Mouse (Mus musculus) midbrain, embryonic 14.5 days (tissue): ENCODE measurements around the gene Adgrd1. TPM values are rescaled to one million over a fixed set of nuclear protein-coding genes. Genes with fewer than 3 reads are reported as not detected.

Source experiments
- ATAC-seq: fragments of 200-750 bp; cut with Nextera tagmentation; 2 replicates; pipeline ENCODE4 v1.8.0; 2017; ENCODE audit warnings: moderate number of reproducible peaks, moderate library complexity; ENCODE audit not compliant: low FRiP score, low TSS enrichment
- DNase-seq: peaks from one replicate; pipeline ENCODE4 v3.0.0-alpha.2; 2015
- H3K27ac ChIP-seq: fragments of 300-500 bp; sonication (generic); replicated peaks from 2 replicates; pipeline ENCODE4 v1.5.1; 2014; ENCODE audit warnings: mild to moderate bottlenecking, low read depth, low read length, moderate library complexity
- H3K27me3 ChIP-seq: fragments of 300-500 bp; sonication (generic); 2 replicates; pipeline ENCODE4 v1.6.1; 2014; ENCODE audit warnings: low read length, control low read depth, mixed read lengths; ENCODE audit not compliant: control insufficient read depth, insufficient read depth
- H3K36me3 ChIP-seq: fragments of 300-500 bp; sonication (generic); 2 replicates; pipeline ENCODE4 v1.6.1; 2014; ENCODE audit warnings: low read length, control low read depth; ENCODE audit not compliant: control insufficient read depth, insufficient read depth
- H3K4me1 ChIP-seq: fragments of 300-500 bp; sonication (generic); 2 replicates; pipeline ENCODE4 v1.6.1; 2014; ENCODE audit warnings: mild to moderate bottlenecking, antibody characterized with exemption, low read length, control low read depth; ENCODE audit not compliant: control insufficient read depth, insufficient read depth
- H3K4me2 ChIP-seq: fragments of 300-500 bp; sonication (generic); 2 replicates; pipeline ENCODE4 v1.6.1; 2014; ENCODE audit warnings: mild to moderate bottlenecking, low read length, moderate library complexity
- H3K4me3 ChIP-seq: fragments of 300-500 bp; sonication (generic); replicated peaks from 2 replicates; pipeline ENCODE4 v1.5.1; 2014; ENCODE audit warnings: low read depth, low read length
- H3K9ac ChIP-seq: fragments of 300-500 bp; sonication (generic); replicated peaks from 2 replicates; pipeline ENCODE4 v1.6.1; 2014; ENCODE audit warnings: mild to moderate bottlenecking, low read length, moderate library complexity
- H3K9me3 ChIP-seq: fragments of 300-500 bp; sonication (generic); 2 replicates; pipeline ENCODE4 v1.6.1; 2016; ENCODE audit warnings: low read length, control low read depth, mixed read lengths; ENCODE audit not compliant: control insufficient read depth
- WGBS: fragments of 180-500 bp; shearing (Covaris S2); extraction: QIAGEN DNeasy Blood & Tissue Kit; methylation state at CpG from one replicate; pipeline ENCODE4 v1.1.7; 2014; 5-methylcytosine and 5-hydroxymethylcytosine counted together
- polyA plus RNA-seq: library from polyadenylated mRNA; unstranded; fragments of >200 nt; fragmentation: Nextera tagmentation; extraction: Ambion mirVana; gene quantifications from 2 replicates; pipeline ENCODE4 v1.2.1, GENCODE M21; 2014

Adgrd1 gene
- polyA plus RNA-seq, 1 experiment from 2014 or later: 0.07 TPM

DNA sequence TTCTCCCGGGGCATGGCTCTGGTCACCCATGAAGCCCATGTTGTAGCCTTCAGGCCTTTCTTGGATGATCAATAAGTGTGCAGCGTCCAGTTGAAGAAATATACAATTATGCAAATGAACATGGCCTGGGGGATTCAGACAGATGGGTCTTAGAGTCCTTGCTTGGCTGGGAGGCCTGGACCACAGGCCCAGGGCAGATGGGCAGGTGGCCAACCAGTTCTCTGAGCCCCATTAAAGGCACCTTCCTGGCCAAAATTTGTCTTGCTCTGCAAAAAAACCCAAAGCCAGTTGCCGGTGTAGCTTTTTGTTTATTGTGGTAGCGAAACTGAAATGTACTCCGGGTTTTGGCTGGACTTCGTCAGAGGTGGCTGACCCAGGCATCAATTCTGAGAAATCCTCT lies 92.5 kb downstream of the Adgrd1 start:
- no peaks in the 10 kb centered on the region for H3K9me3 ChIP-seq
- 80% methylated on average over 6 of the region's 6 CpGs for WGBS
- no peak overlapping the region for H3K27ac ChIP-seq
- no peak overlapping the region for H3K4me2 ChIP-seq
- H3K27me3 ChIP-seq: no peaks in the 10 kb centered on the region
- H3K4me3 ChIP-seq: no peak overlapping the region
- H3K4me1 ChIP-seq: no peaks in the 10 kb centered on the region
- H3K9ac ChIP-seq: no peak overlapping the region
- DNase-seq (peak; percentile 30), ATAC-seq (no peak)
- no peaks in the 10 kb centered on the region for H3K36me3 ChIP-seq

DNA sequence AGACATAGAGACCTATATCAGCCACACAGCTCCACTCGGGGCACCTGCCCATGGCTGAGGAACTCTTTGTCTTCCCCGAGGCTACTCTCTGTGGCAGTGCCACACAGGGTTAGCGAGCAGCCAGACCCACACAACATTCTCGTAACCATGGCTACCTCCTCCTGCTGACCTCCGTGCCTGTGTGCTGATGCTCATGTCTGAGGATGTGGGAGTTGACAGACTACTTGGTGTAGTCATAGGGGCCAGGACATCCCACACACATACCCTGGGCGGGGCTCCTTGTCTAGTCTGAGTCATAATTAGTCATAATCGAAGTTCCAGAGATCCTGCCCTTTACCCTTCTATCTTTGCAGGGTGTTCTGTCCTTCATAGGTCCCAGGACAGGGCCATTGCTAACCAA lies 93.5 kb downstream of the Adgrd1 start:
- DNase-seq (no peak), ATAC-seq (no peak)
- H3K4me2 ChIP-seq: no peak overlapping the region
- no peaks in the 10 kb centered on the region for H3K9me3 ChIP-seq
- H3K36me3 ChIP-seq: no peaks in the 10 kb centered on the region
- 60% methylated on average over 7 of the region's 7 CpGs for WGBS
- H3K27ac ChIP-seq: no peak overlapping the region
- H3K27me3 ChIP-seq: no peaks in the 10 kb centered on the region
- H3K4me3 ChIP-seq: no peak overlapping the region
- H3K4me1 ChIP-seq: no peaks in the 10 kb centered on the region
- no peak overlapping the region for H3K9ac ChIP-seq

DNA sequence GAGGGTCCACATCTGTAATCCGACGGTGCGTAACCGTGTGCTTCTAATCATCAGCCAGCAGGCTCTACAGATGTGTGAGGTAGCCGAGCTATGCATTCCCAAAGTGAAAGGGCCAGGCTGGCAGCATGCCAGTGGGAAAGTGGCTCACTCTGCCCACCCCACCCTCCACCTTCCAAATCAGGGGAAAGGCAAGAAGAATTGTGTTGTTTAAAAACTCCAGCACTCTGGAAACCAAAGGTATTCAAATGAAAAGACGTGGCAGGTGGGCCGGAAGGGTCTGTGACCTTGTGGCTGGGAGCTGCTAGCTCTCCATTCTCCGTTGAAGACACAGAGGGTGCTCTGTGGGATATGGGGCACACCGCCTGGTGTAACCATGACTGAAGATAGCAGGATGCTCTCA lies 100.0 kb downstream of the Adgrd1 start:
- Histone ChIP-seq H3K4me3 (no peak overlapping the region), H3K4me2 (no peak overlapping the region), H3K27me3 (no peaks in the 10 kb centered on the region), H3K27ac (0 out of 2 replicates have a peak overlapping the region, but pooled peaks have one; percentile 1), H3K9me3 (no peaks in the 10 kb centered on the region), H3K36me3 (no peaks in the 10 kb centered on the region), H3K4me1 (peaks cover 16% of the 10 kb centered on the region), H3K9ac (no peak overlapping the region)
- DNase-seq: peak; percentile 39
- WGBS: 62% methylated on average over 9 of the region's 9 CpGs
- ATAC-seq: no peak

DNA sequence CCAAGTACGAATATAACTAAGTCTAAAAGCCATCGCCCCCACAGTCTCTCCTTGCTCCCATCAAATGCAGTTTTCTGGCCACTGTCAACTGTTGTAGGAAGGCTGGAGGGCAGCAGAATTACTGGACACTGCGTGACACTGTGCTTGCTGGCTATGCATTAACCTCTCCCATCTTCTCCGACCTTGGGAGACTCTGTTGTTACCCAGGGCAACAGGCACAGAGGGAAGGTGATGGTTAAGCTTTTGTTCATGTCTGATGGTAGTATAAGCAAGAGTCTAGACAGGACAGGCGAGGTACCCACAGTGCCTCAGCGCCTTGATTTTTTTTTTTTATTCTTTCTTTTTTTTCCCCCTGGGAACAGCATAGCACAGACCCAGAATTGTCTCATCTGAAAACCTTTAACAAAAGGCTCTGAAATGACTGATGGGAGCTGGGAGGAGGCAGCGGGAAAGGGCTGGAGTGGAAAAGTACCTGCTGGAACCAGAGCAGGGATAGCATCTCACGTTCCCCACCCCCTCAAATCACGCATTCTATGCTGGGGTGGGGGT lies 100.5 kb downstream of the Adgrd1 start:
- H3K9me3 ChIP-seq: no peaks in the 10 kb centered on the region
- DNase-seq (no peak), ATAC-seq (no peak)
- 45% methylated on average over 9 of the region's 9 CpGs for WGBS
- H3K36me3 ChIP-seq: no peaks in the 10 kb centered on the region
- peak overlapping the region; percentile 1; the same call in 1 of the 2 replicates for H3K27ac ChIP-seq
- no peak overlapping the region for H3K4me2 ChIP-seq
- no peak overlapping the region for H3K4me3 ChIP-seq
- no peak overlapping the region for H3K9ac ChIP-seq
- H3K27me3 ChIP-seq: no peaks in the 10 kb centered on the region
- peaks cover 16% of the 10 kb centered on the region for H3K4me1 ChIP-seq

DNA sequence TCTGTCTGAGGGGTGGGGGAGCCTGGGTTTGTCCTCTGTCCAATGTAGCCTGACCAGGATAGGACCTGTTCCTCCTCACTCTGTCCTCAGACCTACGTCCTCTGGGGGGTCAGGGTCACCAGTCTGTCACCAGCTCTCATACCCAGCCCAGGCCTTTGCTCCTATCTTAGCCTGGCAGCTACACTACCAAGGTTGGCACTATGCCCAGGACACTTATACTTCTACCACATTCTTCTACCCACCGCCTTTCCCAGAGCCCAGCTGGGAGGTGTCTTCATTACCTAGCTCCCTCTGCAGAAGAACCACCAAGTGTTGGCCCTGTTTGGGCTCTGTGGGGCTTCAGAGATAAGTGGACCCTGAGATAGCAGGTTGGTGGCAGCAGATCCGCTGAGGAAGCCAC lies 103.6 kb downstream of the Adgrd1 start:
- no peaks in the 10 kb centered on the region for H3K9me3 ChIP-seq
- whole genome bisulfite sequencing: 87% methylated on average over 3 of the region's 3 CpGs

DNA sequence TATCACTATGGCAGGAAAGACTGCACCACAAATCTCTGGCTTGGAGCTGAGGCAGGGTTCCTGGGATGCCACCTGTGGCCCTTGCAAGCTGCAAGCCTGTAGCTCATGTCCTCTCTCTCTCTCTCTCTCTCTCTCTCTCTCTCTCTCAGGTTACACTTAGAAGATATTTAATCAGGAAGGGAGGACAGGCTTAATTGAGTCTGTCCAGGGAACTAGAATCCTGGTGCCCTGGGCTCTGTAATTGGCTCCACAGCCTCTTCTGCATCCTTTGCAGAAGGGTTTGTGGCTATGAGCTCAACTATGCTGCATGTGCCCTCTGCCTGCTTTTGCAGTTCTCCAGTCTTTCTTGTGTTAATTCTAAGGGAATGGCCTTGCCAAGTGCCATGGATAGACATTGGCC lies 111.7 kb downstream of the Adgrd1 start:
- DNase-seq: no peak
- no peak overlapping the region for H3K4me2 ChIP-seq
- H3K27ac ChIP-seq: no peak overlapping the region
- H3K4me3 ChIP-seq: no peak overlapping the region
- no peaks in the 10 kb centered on the region for H3K27me3 ChIP-seq
- H3K4me1 ChIP-seq: peaks cover 5% of the 10 kb centered on the region; the same call in 1 of the 2 replicates
- H3K36me3 ChIP-seq: no peaks in the 10 kb centered on the region
- no peaks in the 10 kb centered on the region for H3K9me3 ChIP-seq
- no peak for ATAC-seq
- no peak overlapping the region for H3K9ac ChIP-seq

More for the DNA sequence above, 103.6 kb downstream of the Adgrd1 start:
- ATAC-seq (no peak), DNase-seq (no peak)
- Histone ChIP-seq H3K9ac (no peak overlapping the region), H3K4me2 (no peak overlapping the region), H3K36me3 (no peaks in the 10 kb centered on the region), H3K4me3 (no peak overlapping the region), H3K27me3 (no peaks in the 10 kb centered on the region), H3K4me1 (peaks cover 16% of the 10 kb centered on the region), H3K27ac (no peak overlapping the region)

DNA sequence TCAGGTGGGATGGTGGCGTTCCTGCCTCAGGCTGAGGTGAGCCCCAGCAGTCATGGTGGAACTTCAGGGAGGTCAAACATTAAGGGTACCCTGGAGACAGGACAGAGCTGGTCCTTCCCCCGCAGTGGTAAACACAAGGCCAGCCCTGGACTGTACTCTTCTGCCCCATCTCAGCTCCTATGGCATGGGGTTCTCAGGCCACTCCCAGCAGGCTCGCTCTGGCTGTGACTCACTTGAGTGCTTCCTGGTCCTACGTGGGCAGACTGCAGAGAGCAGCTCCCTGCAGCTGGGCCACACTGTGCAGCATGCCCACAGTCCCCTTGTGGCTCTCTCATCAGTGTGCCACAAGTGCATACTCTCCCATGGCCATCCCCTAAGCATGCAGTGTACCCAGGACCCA lies 112.3 kb downstream of the Adgrd1 start:
- Histone ChIP-seq H3K9me3 (no peaks in the 10 kb centered on the region), H3K36me3 (no peaks in the 10 kb centered on the region), H3K9ac (no peak overlapping the region), H3K27ac (no peak overlapping the region), H3K4me3 (no peak overlapping the region), H3K27me3 (no peaks in the 10 kb centered on the region), H3K4me2 (no peak overlapping the region), H3K4me1 (peaks cover 5% of the 10 kb centered on the region; the same call in 1 of the 2 replicates)
- DNase-seq: no peak
- WGBS: 69% methylated on average over 4 of the region's 4 CpGs
- no peak for ATAC-seq

DNA sequence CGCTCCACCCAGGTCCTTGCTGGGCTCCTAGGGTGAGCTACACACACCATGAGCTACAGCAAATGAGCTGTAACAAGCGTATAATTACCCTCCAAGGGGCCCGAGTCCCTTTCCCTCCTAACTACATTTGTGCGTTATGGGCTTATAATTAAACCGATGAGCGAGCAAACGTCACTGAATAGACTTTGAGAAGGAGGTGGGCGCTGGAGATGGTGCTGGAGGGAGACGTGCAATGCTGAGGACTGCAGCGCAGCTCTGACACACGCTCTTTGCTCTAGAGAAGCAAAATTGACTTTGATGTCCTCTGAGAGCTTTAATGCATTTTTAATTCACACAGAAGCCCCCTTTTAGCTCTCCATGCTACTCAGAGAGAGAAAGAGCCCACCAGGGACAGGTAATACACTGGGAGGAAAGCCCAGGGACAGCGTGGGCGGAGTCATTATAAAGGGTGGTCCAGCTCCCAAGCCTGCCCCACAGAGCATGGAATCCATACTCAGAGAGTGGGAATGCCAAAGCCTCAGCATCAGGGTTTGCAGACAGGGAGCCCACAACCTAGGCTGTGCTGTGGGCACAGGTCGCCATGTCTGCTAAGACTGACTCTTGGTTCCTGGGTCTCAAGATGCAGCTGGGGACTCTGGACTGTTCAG lies 115.0 kb downstream of the Adgrd1 start:
- ATAC-seq (no peak), DNase-seq (peak; percentile 53)
- Histone ChIP-seq H3K4me1 (peaks cover 11% of the 10 kb centered on the region; the same call in 1 of the 2 replicates), H3K27me3 (no peaks in the 10 kb centered on the region), H3K36me3 (no peaks in the 10 kb centered on the region), H3K9ac (no peak overlapping the region), H3K27ac (peak overlapping the region; percentile 32; the same call in 1 of the 2 replicates), H3K9me3 (no peaks in the 10 kb centered on the region), H3K4me2 (peak overlapping the region; percentile 5; the same call in 1 of the 2 replicates), H3K4me3 (no peak overlapping the region)
- WGBS: 40% methylated on average over 14 of the region's 14 CpGs

DNA sequence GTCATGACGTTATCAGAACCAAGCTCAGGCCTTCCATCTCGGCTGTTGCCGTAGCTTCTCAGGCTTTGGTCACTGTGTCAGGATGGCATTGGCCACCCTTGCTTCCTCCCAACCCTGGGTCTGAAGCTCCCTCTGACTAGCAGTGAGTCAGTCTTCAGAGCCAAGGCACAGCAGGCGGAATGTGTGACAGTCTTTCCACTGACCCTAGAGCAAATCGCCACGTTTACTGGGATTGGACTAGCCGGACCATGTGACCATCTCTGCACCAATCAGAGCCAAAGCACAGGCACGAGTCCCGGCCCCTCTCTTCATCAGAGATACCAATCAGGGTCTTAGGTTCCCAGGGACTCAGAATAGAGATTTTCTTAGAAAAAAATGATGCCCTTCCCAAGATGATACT lies 117.5 kb downstream of the Adgrd1 start:
- H3K27me3 ChIP-seq: no peaks in the 10 kb centered on the region
- no peaks in the 10 kb centered on the region for H3K36me3 ChIP-seq
- H3K4me3 ChIP-seq: no peak overlapping the region
- no peak overlapping the region for H3K4me2 ChIP-seq
- ATAC-seq: no peak
- WGBS: 53% methylated on average over 9 of the region's 9 CpGs
- no peak overlapping the region for H3K9ac ChIP-seq
- peaks cover 34% of the 10 kb centered on the region for H3K4me1 ChIP-seq
- peak; percentile 60 for DNase-seq
- H3K9me3 ChIP-seq: no peaks in the 10 kb centered on the region
- no peak overlapping the region for H3K27ac ChIP-seq
